Mouse (Mus musculus) brain, embryonic 14.5 days (tissue): ENCODE results near the gene Nmbr. TPM values are rescaled to one million over a fixed set of nuclear protein-coding genes. Genes with fewer than 3 reads are reported as not detected.

Source experiments
- DNase-seq: peaks from one replicate; pipeline ENCODE4 v3.0.0-alpha.2; 2011; ENCODE audit warnings: low read depth
- CTCF ChIP-seq: fragments of 200-500 bp; IDR thresholded peaks from 2 replicates; pipeline ENCODE4 v1.5.1; 2012; ENCODE audit warnings: inconsistent platforms, mild to moderate bottlenecking, moderate library complexity, borderline replicate concordance; ENCODE audit not compliant: insufficient read depth, insufficient read length; ENCODE audit errors: extremely low read depth
- POLR2A ChIP-seq: fragments of 200-500 bp; IDR thresholded peaks from 2 replicates; pipeline ENCODE4 v1.6.1; 2012; ENCODE audit warnings: mild to moderate bottlenecking, inconsistent platforms, borderline replicate concordance; ENCODE audit not compliant: poor library complexity, insufficient read depth, insufficient read length, severe bottlenecking; ENCODE audit errors: extremely low read depth
- polyA plus RNA-seq: library from polyadenylated mRNA; depleted of rRNA; stranded (reverse); fragments of >200 nt; gene quantifications from 2 replicates; pipeline ENCODE4 v1.2.3, GENCODE M21; 2012; rRNA removed

The Nmbr gene
- 1.1 and 1.2 TPM in 2 replicates for polyA plus RNA-seq

- peak; percentile 99 for DNase-seq
- TF ChIP-seq POLR2A (peak; percentile 57; the same call in 1 of the 2 replicates), CTCF (peak; percentile 75; the same call in 1 of the 2 replicates)
Measured at GRCm38 (mm10) chr10:14705072-14706066, at the start of gene Nmbr, which contains the start of gene Vta1. Gene Nmbr (plus strand): TSS chr10:14705591. Gene Vta1 (minus strand): TSS chr10:14705560.

GRCm38 (mm10) chr10:14660875-14661274 is 44.5 kb upstream of the Nmbr start:
- DNase-seq, result no peak
- TF ChIP-seq CTCF (no peak), POLR2A (no peak)

- no peak for DNase-seq
- no peak for TF ChIP-seq POLR2A
- TF ChIP-seq CTCF, result no peak
Measured at GRCm38 (mm10) chr10:14666147-14666546, 39.2 kb upstream of the Nmbr start.

DNA sequence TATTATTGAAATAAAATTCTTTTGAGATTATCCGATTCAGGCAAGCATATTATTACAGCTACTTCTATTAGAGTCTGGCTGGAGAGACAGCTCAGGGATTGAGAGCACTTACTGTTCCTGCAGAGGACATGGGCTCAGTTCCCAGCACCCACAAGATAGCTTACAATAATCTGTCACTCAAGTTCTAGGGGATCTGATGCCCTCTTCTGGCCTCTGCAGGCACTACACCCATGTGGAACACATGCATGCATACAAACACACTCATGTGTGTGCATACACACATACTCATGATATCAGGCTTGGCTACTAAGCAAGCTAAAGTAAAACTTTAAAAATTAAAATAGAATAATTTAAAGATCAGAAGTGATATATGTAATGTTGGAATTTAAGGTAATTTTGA is 19.7 kb upstream of the Nmbr start:
- no peak for DNase-seq
- TF ChIP-seq CTCF (peak; percentile 13; the same call in 1 of the 2 replicates), POLR2A (no peak)

DNA sequence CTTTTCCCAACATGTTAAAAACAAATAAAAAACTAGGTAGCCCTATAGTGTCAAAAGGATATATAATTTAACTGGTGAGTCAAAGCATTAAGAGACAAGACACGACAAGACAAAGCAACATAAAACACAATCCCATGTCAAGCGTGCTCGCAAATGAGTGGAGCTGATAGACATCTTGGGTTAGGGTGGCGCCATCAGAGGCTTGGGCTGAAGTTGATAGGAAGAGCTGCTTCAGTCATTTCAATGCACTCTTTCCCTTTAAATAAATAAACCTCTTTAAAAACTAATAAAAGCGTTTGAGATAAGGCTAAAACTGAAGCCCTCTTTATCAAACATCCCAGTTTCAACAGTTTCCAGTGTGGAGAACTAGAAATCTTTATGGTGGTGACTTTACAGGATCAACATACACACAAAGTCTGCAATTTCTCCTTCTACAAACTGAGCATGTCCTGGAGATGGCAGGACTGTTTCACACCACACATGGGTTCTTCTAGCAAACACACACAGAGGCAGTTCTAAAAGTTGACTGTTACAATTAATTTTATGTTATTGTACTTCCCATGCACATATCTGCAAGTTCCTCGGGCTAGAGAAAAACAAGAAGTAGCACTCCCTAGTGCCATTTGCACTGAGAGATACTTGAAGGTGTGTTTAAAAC is 16.5 kb upstream of the Nmbr start:
- TF ChIP-seq CTCF (no peak), POLR2A (no peak)
- no peak for DNase-seq

DNA sequence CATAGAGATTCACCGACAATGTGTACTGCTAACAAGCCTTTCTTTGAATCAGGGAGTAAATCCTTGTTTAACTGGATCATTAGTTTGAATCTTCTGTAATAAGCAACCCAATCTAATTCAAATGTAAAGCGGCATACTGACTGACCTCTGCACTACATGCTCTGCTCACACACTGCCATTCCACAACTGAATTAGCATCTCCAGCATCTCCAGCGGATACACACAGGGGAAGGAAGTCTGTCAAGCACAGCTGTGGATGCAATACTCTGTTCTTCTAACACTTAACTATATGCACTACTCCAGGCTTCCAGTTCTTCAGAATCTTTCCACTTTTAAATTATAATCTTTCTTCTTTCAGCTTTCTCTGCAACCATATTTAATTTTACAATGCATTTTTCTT is 15.0 kb upstream of the Nmbr start:
- TF ChIP-seq CTCF, result no peak
- TF ChIP-seq POLR2A, result no peak
- peak; percentile 20 for DNase-seq

- TF ChIP-seq POLR2A (no peak), CTCF (no peak)
- peak; percentile 74 for DNase-seq
Measured at GRCm38 (mm10) chr10:14703239-14703638, 2.2 kb upstream of the Nmbr start.

GRCm38 (mm10) chr10:14703830-14704420 is 1.5 kb upstream of the Nmbr start:
- DNase-seq, result peak; percentile 14
- TF ChIP-seq CTCF, result no peak
- TF ChIP-seq POLR2A, result no peak

DNA sequence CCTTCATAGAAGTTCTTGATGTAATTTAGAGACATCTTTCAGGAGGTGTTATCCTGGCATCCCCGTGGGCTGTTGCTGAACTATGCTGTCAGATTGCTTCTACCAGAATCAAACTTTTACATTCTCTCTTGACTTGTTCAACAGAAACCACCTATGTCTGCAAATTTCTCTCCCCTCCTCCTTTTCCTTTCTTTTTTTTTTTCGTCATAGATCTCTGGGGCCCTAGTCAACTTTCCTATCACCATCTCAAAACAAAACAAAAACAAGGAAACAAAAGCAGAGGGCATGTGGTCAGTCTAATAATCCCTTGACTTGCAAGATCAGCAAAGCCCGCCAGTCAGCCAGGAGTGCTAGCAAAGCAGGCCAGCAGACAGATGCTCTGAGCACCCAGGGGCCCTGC is 12.7 kb downstream of the Nmbr start, which contains the start of gene Gje1:
Gene Gje1, minus strand, starts transcription at position 101 of the 400 bp plus-strand sequence.
- no peak for DNase-seq
- TF ChIP-seq CTCF, result no peak
- TF ChIP-seq POLR2A, result no peak

DNA sequence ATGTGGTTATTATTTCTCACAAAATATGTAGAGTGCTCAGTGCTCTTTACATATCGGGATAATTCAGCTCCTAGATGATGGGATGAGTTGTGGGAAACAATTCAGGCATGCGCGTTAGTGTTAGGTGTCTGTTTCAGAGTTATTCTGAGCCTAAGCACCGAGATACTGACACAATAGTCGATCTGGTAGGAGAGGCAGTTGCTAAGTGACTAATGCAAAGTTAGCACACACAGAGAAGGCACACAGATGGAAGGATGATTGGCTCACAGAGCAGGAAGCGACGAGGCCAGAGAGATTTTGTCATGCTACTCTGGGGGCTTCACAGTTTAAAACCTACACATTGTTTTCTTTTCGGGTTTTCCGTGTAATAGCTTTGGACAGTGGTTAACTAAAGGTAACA is 20.3 kb downstream of the Nmbr start:
- TF ChIP-seq POLR2A (no peak), CTCF (no peak)
- DNase-seq, result peak; percentile 6

DNA sequence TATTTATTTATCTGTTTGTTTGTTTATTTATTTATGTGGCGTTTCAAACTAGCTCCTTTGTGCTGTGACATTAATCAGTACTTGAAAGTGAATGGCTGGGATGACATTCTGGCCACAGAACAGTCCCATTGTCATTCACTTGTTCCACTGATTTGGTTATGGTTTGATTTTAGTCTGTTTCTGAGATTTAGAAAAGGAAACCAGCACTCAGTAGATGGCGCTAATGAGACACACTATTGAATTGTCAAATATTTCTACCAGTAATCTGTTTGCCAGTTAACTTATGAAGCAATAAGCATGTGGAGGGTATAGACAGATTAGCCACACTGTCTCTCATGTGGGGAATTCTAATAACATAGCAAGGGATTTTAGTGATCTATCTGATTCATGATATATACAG is 28.9 kb downstream of the Nmbr start:
- DNase-seq, result peak; percentile 88
- 0 out of 2 replicates have a peak, but pooled peaks have one; percentile 17 for TF ChIP-seq CTCF
- TF ChIP-seq POLR2A, result no peak
